Mouse (Mus musculus): ENCODE data around the gene Zdhhc18. TPM values are rescaled to one million over a fixed set of nuclear protein-coding genes. Genes with fewer than 3 reads are reported as not detected.

Gene Zdhhc18
- polyA plus RNA-seq, 1 experiment from 2014 or later, result 3.0 TPM

DNA sequence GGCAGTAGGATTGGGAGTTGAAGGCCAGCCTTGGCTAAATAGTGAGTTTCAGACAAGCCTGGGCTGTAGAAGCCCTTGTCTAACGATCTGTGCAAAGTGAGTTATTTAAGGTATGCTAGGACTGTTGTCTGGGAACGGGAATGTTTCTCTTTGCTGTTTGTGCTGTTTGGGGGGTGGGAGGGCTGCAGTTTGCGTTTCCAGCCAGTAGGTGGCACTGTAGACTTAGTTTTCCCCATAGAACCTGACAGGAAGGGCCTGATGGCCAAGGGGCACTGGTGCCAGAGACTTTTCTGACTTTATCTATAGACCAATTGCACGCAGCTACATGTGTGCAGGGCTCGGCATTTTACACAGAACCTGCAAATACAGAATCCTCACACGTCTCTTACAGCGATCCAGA, 57.4 kb downstream of the Zdhhc18 start:
- Histone ChIP-seq H3K36me3 (replicated peaks; ENCODE audit: control insufficient read depth, insufficient read depth) (peaks cover 43% of the 10 kb centered on the region), H3K9me3 (ENCODE audit: control insufficient read depth, low read length) (no peaks in the 10 kb centered on the region), H3K4me2 (replicated peaks) (no peak overlapping the region), H3K4me3 (replicated peaks; ENCODE audit: low read length) (no peak overlapping the region), H3K27me3 (ENCODE audit: control insufficient read depth, insufficient read depth, low read length) (peaks cover 4% of the 10 kb centered on the region; the same call in 1 of the 2 replicates), H3K9ac (no peak overlapping the region), H3K27ac (no peak overlapping the region), H3K4me1 (replicated peaks; ENCODE audit: control insufficient read depth, insufficient read depth, low read length) (no peaks in the 10 kb centered on the region)
- no peak for ATAC-seq (ENCODE audit: low FRiP score)
- WGBS, result 39% methylated on average over 7 of the region's 7 CpGs
- DNase-seq (ENCODE audit: low spot score), result peak; percentile 86

DNA sequence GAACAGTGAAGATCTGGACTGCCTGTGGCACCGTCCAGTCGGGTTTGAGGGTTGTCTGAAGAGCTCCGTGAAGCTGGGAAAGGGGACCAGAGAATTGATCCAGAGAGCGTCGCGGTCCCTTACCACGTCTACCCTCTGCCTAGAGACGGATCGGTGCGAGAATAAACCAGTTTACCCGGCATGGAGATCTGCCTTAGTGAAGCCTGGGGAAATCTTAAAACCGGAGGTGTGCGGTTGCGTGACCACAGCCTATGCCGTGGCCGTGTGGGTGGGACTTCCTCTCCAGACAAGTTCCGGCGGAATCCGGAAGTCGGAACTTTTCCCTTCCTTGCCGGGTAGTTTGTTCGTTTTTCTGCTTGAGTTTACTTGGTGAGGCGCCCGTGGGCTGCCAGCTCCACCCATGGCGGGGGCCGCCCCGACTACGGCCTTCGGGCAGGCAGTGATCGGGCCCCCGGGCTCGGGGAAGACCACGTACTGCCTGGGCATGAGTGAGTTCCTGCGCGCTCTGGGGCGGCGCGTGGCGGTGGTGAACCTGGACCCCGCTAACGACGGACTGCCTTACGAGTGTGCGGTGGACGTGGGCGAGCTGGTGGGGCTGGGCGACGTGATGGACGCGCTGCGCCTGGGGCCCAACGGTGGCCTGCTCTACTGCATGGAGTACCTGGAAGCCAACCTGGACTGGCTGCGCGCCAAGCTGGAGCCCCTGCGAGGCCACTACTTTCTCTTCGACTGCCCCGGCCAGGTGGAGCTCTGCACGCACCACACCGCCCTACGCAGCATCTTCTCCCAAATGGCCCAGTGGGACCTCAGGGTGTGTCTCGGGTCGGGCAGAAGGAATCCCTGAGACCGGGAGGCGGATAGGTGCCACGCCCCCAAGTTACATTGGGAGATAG, 65.6 kb downstream of the Zdhhc18 start, which contains the start of gene Gpn2:
TSS of gene Gpn2 (plus strand) at position 304 of the 893 bp plus-strand sequence.
- H3K36me3 ChIP-seq (replicated peaks; ENCODE audit: control insufficient read depth, insufficient read depth), result peaks cover 57% of the 10 kb centered on the region
- peak within 1 kb of the TSS; percentile 85 for H3K4me3 ChIP-seq (replicated peaks; ENCODE audit: low read length)
- ATAC-seq (ENCODE audit: low FRiP score) (peak; percentile 90), DNase-seq (ENCODE audit: low spot score) (peak; percentile 81)
- H3K4me2 ChIP-seq (replicated peaks), result peak within 1 kb of the TSS; percentile 99
- H3K9me3 ChIP-seq (ENCODE audit: control insufficient read depth, low read length), result no peaks in the 10 kb centered on the region
- WGBS, result 2% methylated on average over 65 of the region's 65 CpGs
- peaks cover 12% of the 10 kb centered on the region; the same call in 1 of the 2 replicates for H3K4me1 ChIP-seq (replicated peaks; ENCODE audit: control insufficient read depth, insufficient read depth, low read length)
- H3K27me3 ChIP-seq (ENCODE audit: control insufficient read depth, insufficient read depth, low read length), result no peaks in the 10 kb centered on the region
- H3K27ac ChIP-seq, result peak within 1 kb of the TSS; percentile 87
- peak within 1 kb of the TSS; percentile 83 for H3K9ac ChIP-seq

DNA sequence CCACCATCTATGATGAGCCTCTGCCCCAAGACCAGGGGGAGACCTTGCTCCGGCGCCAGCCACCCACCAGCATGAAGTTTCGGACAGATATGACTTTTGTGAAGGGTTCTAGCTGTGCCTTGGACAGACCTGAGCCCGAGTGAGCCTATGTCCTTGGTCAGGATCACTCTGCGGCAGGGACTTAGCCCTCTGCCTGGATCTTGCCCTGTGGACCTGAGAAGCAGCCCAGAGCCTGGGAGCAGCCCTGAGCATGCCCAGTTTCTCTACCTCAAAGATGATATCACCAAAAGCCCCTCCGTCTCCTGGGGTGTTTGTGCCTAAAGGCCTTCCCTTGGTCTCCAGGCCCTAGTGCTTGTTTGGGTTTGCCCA, 66.3 kb downstream of the Zdhhc18 start:
- peak overlapping the region; percentile 87 for H3K27ac ChIP-seq
- H3K9ac ChIP-seq, result peak overlapping the region; percentile 83
- H3K4me2 ChIP-seq (replicated peaks), result peak overlapping the region; percentile 99
- H3K27me3 ChIP-seq (ENCODE audit: control insufficient read depth, insufficient read depth, low read length), result no peaks in the 10 kb centered on the region
- H3K36me3 ChIP-seq (replicated peaks; ENCODE audit: control insufficient read depth, insufficient read depth), result peaks cover 57% of the 10 kb centered on the region
- H3K4me3 ChIP-seq (replicated peaks; ENCODE audit: low read length), result peak overlapping the region; percentile 85
- H3K9me3 ChIP-seq (ENCODE audit: control insufficient read depth, low read length), result no peaks in the 10 kb centered on the region
- peaks cover 12% of the 10 kb centered on the region; the same call in 1 of the 2 replicates for H3K4me1 ChIP-seq (replicated peaks; ENCODE audit: control insufficient read depth, insufficient read depth, low read length)
- 65% methylated on average over 6 of the region's 6 CpGs for WGBS
- no peak for DNase-seq (ENCODE audit: low spot score)
- peak; percentile 5; the same call in 1 of the 2 replicates for ATAC-seq (ENCODE audit: low FRiP score)

DNA sequence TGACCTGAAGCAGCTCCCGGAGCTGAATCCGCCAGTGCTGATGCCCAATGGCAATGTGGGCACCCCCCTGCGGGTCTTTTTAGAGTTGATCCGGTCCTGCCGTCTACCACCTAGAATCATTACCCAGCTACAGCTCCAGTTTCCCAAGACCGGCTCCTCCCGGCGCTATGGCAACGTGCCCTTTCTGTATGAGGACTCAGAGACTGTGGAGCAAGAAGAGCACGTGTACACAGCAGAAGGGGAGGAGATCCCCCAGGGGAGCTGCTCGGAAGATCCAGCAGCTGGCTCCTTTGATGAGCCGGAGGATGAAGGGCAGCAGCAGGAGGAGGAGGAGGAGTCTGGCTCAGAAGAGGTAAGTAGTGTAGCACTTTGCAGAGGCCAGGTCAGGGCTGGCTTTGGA, 72.0 kb downstream of the Zdhhc18 start:
- no peak for ATAC-seq (ENCODE audit: low FRiP score)
- Histone ChIP-seq H3K9me3 (ENCODE audit: control insufficient read depth, low read length) (no peaks in the 10 kb centered on the region), H3K4me1 (replicated peaks; ENCODE audit: control insufficient read depth, insufficient read depth, low read length) (peaks cover 10% of the 10 kb centered on the region; the same call in 1 of the 2 replicates), H3K27me3 (ENCODE audit: control insufficient read depth, insufficient read depth, low read length) (no peaks in the 10 kb centered on the region), H3K4me2 (replicated peaks) (no peak overlapping the region), H3K9ac (no peak overlapping the region), H3K36me3 (replicated peaks; ENCODE audit: control insufficient read depth, insufficient read depth) (peaks cover 37% of the 10 kb centered on the region), H3K27ac (no peak overlapping the region), H3K4me3 (replicated peaks; ENCODE audit: low read length) (no peak overlapping the region)
- DNase-seq (ENCODE audit: low spot score), result no peak
- 63% methylated on average over 12 of the region's 12 CpGs for WGBS

DNA sequence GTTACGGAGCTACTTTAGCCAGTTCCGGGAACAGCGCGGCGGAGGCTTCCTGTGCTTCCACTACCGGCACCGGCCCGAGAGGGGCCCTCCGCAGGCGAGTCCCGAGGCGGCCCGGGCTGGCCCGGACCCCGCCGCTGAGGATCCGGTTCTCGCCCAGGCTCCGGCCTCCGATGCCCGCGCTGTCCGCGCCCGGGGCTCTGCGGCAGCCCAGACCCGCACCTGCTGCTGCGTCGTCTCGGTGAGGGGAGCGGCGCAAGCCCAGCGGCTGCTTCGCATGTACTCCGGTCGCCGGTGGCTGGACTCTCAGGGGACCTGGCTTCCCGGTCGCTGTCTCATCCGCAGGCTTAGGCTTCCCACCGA, 75.1 kb downstream of the Zdhhc18 start:
- peaks cover 10% of the 10 kb centered on the region; the same call in 1 of the 2 replicates for H3K4me1 ChIP-seq (replicated peaks; ENCODE audit: control insufficient read depth, insufficient read depth, low read length)
- ATAC-seq (ENCODE audit: low FRiP score) (peak; percentile 61), DNase-seq (ENCODE audit: low spot score) (no peak)
- no peaks in the 10 kb centered on the region for H3K27me3 ChIP-seq (ENCODE audit: control insufficient read depth, insufficient read depth, low read length)
- peak overlapping the region; percentile 81 for H3K4me2 ChIP-seq (replicated peaks)
- under 1% methylated on average over 40 of the region's 41 CpGs for WGBS
- H3K36me3 ChIP-seq (replicated peaks; ENCODE audit: control insufficient read depth, insufficient read depth), result peaks cover 20% of the 10 kb centered on the region
- H3K9me3 ChIP-seq (ENCODE audit: control insufficient read depth, low read length), result no peaks in the 10 kb centered on the region
- peak overlapping the region; percentile 67 for H3K27ac ChIP-seq
- H3K9ac ChIP-seq, result peak overlapping the region; percentile 87
- peak overlapping the region; percentile 99 for H3K4me3 ChIP-seq (replicated peaks; ENCODE audit: low read length)

DNA sequence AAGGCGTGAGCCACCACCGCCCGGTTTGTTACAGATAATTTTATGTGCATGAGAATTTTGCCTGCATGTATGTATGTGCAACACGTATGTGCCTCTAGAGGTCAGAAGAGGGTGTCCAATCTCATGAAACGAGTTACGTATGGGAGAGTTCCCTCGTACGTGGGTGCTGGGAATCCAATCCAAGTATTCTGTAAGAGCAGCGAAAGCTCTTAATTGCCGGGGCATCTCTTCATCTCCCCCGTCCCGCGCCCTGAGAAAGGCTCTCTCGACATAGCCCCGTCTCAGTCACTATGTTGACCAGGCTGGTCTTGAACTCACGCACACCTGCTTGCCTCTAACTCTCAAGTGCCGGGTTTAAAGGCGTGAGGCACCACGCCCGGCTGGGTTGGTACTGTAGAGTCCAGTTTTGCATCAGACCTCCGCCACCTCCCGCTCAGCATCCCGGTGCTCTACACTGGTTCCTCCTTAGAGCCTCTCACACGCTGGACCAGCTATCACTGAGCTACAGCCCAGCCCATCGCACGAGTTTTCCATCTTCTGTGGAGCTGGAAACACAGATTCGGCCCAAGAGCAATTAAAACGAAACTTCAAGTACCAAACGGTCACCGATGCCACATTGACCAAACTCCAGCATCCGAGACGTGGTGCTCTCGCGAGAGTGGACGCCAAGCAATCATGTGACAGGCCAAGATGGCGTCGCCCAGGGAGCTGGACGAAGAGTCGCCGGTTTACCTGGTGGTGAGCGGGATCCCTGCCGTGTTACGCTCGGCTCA, 75.7 kb downstream of the Zdhhc18 start, which contains the start of gene Gpatch3:
TSS of gene Gpatch3 (plus strand) at position 676 of the 773 bp plus-strand sequence.
- Histone ChIP-seq H3K27ac (peak within 1 kb of the TSS; percentile 67), H3K9ac (peak within 1 kb of the TSS; percentile 87), H3K36me3 (replicated peaks; ENCODE audit: control insufficient read depth, insufficient read depth) (peaks cover 15% of the 10 kb centered on the region), H3K4me3 (replicated peaks; ENCODE audit: low read length) (peak within 1 kb of the TSS; percentile 99), H3K9me3 (ENCODE audit: control insufficient read depth, low read length) (no peaks in the 10 kb centered on the region), H3K4me2 (replicated peaks) (peak within 1 kb of the TSS; percentile 81), H3K4me1 (replicated peaks; ENCODE audit: control insufficient read depth, insufficient read depth, low read length) (peaks cover 10% of the 10 kb centered on the region; the same call in 1 of the 2 replicates), H3K27me3 (ENCODE audit: control insufficient read depth, insufficient read depth, low read length) (no peaks in the 10 kb centered on the region)
- DNase-seq (ENCODE audit: low spot score) (peak; percentile 96), ATAC-seq (ENCODE audit: low FRiP score) (peak; percentile 94)
- WGBS, result 7% methylated on average over 44 of the region's 44 CpGs

DNA sequence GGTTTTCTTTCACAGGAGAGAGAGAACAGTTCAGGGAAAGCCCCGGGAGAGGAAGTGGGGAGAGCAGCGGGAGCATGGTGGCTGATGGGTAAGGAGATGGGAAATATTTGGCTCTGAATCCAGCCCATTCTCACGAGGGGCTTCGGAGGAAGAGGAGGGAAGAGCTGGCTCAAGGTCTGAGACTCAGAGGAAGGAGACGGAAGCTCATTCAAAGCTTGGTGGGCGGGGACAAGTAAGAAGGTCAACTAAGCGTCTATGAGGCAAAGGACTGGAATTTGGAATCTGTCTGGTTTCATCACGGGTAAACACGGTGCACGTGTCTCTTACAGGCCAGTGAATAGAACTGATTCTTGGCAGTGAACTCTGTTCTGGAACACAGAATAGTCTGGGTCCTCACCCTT, 79.9 kb downstream of the Zdhhc18 start:
- no peak overlapping the region for H3K4me3 ChIP-seq (replicated peaks; ENCODE audit: low read length)
- no peak for DNase-seq (ENCODE audit: low spot score)
- H3K4me2 ChIP-seq (replicated peaks), result no peak overlapping the region
- H3K36me3 ChIP-seq (replicated peaks; ENCODE audit: control insufficient read depth, insufficient read depth), result no peaks in the 10 kb centered on the region
- no peaks in the 10 kb centered on the region for H3K27me3 ChIP-seq (ENCODE audit: control insufficient read depth, insufficient read depth, low read length)
- no peak for ATAC-seq (ENCODE audit: low FRiP score)
- H3K9me3 ChIP-seq (ENCODE audit: control insufficient read depth, low read length), result no peaks in the 10 kb centered on the region
- no peak overlapping the region for H3K9ac ChIP-seq
- H3K4me1 ChIP-seq (replicated peaks; ENCODE audit: control insufficient read depth, insufficient read depth, low read length), result peaks cover 1% of the 10 kb centered on the region; the same call in 1 of the 2 replicates
- WGBS, result 58% methylated on average over 10 of the region's 10 CpGs
- H3K27ac ChIP-seq, result no peak overlapping the region

DNA sequence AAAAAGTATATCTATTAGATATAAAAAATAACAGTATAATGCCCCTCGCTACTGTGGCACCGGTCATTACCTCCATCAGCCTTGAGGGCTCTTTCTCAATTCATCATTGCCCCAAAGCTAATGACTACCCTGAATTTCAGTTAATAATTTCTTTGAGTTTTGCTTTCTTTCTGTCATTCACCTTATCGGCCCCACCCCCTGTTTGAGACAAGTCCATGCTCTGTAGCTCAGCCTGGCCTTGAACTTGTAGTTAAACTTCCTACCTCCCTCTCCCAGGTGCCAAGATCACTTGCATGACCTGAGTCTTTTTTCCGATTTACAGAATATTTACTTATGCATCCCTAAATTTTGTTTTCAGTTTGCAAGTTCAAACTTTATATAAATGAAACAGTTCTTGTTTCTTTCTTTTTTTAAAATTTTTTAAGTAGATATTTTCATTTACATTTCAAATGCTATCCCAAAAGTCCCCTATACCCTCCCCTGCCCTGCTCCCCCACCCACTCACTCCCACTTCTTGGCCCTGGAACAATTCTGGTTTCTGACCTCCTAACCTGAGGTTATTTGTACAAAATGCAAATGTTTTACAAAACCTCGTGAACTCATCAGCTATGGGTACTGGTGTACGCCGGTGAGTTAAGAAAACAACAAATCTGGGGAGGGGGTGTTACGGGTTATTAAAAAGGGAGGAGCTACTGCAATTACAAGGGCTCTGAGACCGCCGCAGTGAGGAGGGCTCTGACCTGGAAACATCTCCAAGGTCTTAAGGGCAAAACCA, 80.5 kb downstream of the Zdhhc18 start:
- H3K4me3 ChIP-seq (replicated peaks; ENCODE audit: low read length), result no peak overlapping the region
- ATAC-seq (ENCODE audit: low FRiP score) (no peak), DNase-seq (ENCODE audit: low spot score) (no peak)
- WGBS, result 77% methylated on average over 10 of the region's 10 CpGs
- H3K27ac ChIP-seq, result no peak overlapping the region
- no peaks in the 10 kb centered on the region for H3K9me3 ChIP-seq (ENCODE audit: control insufficient read depth, low read length)
- no peak overlapping the region for H3K4me2 ChIP-seq (replicated peaks)
- no peaks in the 10 kb centered on the region for H3K27me3 ChIP-seq (ENCODE audit: control insufficient read depth, insufficient read depth, low read length)
- no peak overlapping the region for H3K9ac ChIP-seq
- H3K4me1 ChIP-seq (replicated peaks; ENCODE audit: control insufficient read depth, insufficient read depth, low read length), result no peaks in the 10 kb centered on the region; the same call in 1 of the 2 replicates
- H3K36me3 ChIP-seq (replicated peaks; ENCODE audit: control insufficient read depth, insufficient read depth), result no peaks in the 10 kb centered on the region

All from hindbrain, embryonic 14.5 days (tissue).